Mouse (Mus musculus) liver, postnatal 0 days (tissue): ENCODE results near the gene Ticrr.

Experiments used
- CTCF ChIP-seq: sonication (generic); IDR thresholded peaks from 2 replicates; pipeline ENCODE4 v1.5.1; 2016; ENCODE audit warnings: antibody characterized with exemption, low read depth
- EP300 ChIP-seq: IDR thresholded peaks from 2 replicates; pipeline ENCODE4 v1.6.1; 2016; ENCODE audit warnings: antibody characterized with exemption, low read depth, mild to moderate bottlenecking

DNA sequence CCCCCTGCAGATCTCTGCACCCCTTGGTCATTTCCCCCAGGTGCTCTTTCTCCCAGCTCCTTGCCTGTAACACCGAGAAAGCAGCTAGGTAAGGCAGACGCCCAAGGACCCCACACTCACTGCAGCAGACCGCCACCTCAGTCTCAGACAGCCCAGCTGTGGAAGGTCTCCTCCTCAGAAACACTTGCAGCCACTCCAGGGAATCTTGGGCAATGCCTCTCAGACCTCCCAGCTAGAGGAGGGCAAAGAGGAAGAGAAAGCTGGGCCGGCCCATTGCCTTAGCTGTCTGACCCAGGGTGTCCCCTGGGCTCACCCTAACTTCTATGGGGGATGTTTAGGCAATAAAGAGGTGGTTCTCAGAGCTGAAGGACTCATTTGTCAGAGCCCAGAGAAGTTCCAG lies 72.6 kb downstream of the Ticrr start, which contains the start of gene Plin1:
- no peak for TF ChIP-seq CTCF
- TF ChIP-seq EP300: no peak
